Mouse (Mus musculus) macrophage (primary cell): Measurements from ENCODE around the gene Rxfp2. TPM values are rescaled to one million over a fixed set of nuclear protein-coding genes. Genes with fewer than 3 reads are reported as not detected.

Experiments
- H3K27ac ChIP-seq: fragments of 350-480 bp; formaldehyde crosslinking; 2 replicates; pipeline ENCODE4 v1.9.0; 2021
- H3K36me3 ChIP-seq: fragments of 350-480 bp; formaldehyde crosslinking; 2 replicates; pipeline ENCODE4 v1.9.0; 2021; ENCODE audit errors: inconsistent target
- H3K4me3 ChIP-seq: fragments of 350-480 bp; formaldehyde crosslinking; 2 replicates; pipeline ENCODE4 v1.9.0; 2021; ENCODE audit errors: inconsistent target
- H3K79me2 ChIP-seq: fragments of 350-480 bp; formaldehyde crosslinking; 2 replicates; pipeline ENCODE4 v1.9.0; 2021; ENCODE audit errors: inconsistent target
- WGBS: methylation state at CpG from one replicate; pipeline ENCODE4 v1.1.7; 2026; ENCODE audit warnings: inconsistent platforms; ENCODE audit not compliant: missing documents; 5-methylcytosine and 5-hydroxymethylcytosine counted together
- polyA plus RNA-seq: library from polyadenylated mRNA; stranded (reverse); fragments of 250-400 nt; gene quantifications from 3 replicates; pipeline ENCODE4 v1.2.4, GENCODE M21; 2018; ENCODE audit warnings: inconsistent platforms

Rxfp2 gene
- polyA plus RNA-seq, 1 experiment from 2014 or later = not detected

GRCm38 (mm10) chr5:150056056-150056455, 37.6 kb downstream of the Rxfp2 start:
- Histone ChIP-seq H3K27ac (no peak overlapping the region), H3K36me3 (no peaks in the 10 kb centered on the region), H3K4me3 (no peak overlapping the region), H3K79me2 (no peaks in the 10 kb centered on the region)
- 95% methylated on average over 5 of the region's 5 CpGs for WGBS

GRCm38 (mm10) chr5:150058845-150059244, 40.4 kb downstream of the Rxfp2 start:
- Histone ChIP-seq H3K36me3 (no peaks in the 10 kb centered on the region), H3K79me2 (no peaks in the 10 kb centered on the region), H3K27ac (no peak overlapping the region), H3K4me3 (no peak overlapping the region)
- WGBS = 83% methylated on average over 5 of the region's 5 CpGs

GRCm38 (mm10) chr5:150059466-150059865, 41.0 kb downstream of the Rxfp2 start:
- H3K4me3 ChIP-seq = no peak overlapping the region
- 98% methylated on average over 9 of the region's 9 CpGs for WGBS
- H3K27ac ChIP-seq = no peak overlapping the region
- H3K79me2 ChIP-seq = no peaks in the 10 kb centered on the region
- no peaks in the 10 kb centered on the region for H3K36me3 ChIP-seq

GRCm38 (mm10) chr5:150061086-150061485, 42.6 kb downstream of the Rxfp2 start:
- Histone ChIP-seq H3K4me3 (no peak overlapping the region), H3K79me2 (no peaks in the 10 kb centered on the region), H3K36me3 (no peaks in the 10 kb centered on the region), H3K27ac (no peak overlapping the region)
- 91% methylated on average over 9 of the region's 9 CpGs for WGBS

- no peak overlapping the region for H3K27ac ChIP-seq
- no peaks in the 10 kb centered on the region for H3K79me2 ChIP-seq
- 73% methylated on average over 10 of the region's 10 CpGs for WGBS
- no peak overlapping the region for H3K4me3 ChIP-seq
- H3K36me3 ChIP-seq = no peaks in the 10 kb centered on the region
Measured at GRCm38 (mm10) chr5:150064286-150064685, 45.8 kb downstream of the Rxfp2 start.

- Histone ChIP-seq H3K4me3 (no peak overlapping the region), H3K36me3 (no peaks in the 10 kb centered on the region), H3K27ac (no peak overlapping the region), H3K79me2 (no peaks in the 10 kb centered on the region)
- WGBS = 23% methylated on average over 10 of the region's 10 CpGs
Measured at GRCm38 (mm10) chr5:150070086-150070485, 51.6 kb downstream of the Rxfp2 start.

- Histone ChIP-seq H3K79me2 (no peaks in the 10 kb centered on the region), H3K27ac (no peak overlapping the region), H3K4me3 (no peak overlapping the region), H3K36me3 (no peaks in the 10 kb centered on the region)
Measured at GRCm38 (mm10) chr5:150071738-150072137, 53.3 kb downstream of the Rxfp2 start.

- H3K36me3 ChIP-seq = no peaks in the 10 kb centered on the region
- 57% methylated on average over 10 of the region's 12 CpGs for WGBS
- H3K79me2 ChIP-seq = no peaks in the 10 kb centered on the region
- H3K27ac ChIP-seq = no peak overlapping the region
- no peak overlapping the region for H3K4me3 ChIP-seq
Measured at GRCm38 (mm10) chr5:150079866-150080797, 61.7 kb downstream of the Rxfp2 start.

GRCm38 (mm10) chr5:150082696-150083095, 64.2 kb downstream of the Rxfp2 start:
- Histone ChIP-seq H3K4me3 (no peak overlapping the region), H3K27ac (no peak overlapping the region), H3K79me2 (no peaks in the 10 kb centered on the region), H3K36me3 (no peaks in the 10 kb centered on the region)
- whole genome bisulfite sequencing = 94% methylated on average over 14 of the region's 14 CpGs

- H3K27ac ChIP-seq = no peak overlapping the region
- no peak overlapping the region for H3K4me3 ChIP-seq
- 67% methylated on average over 5 of the region's 5 CpGs for WGBS
- H3K36me3 ChIP-seq = no peaks in the 10 kb centered on the region
- H3K79me2 ChIP-seq = no peaks in the 10 kb centered on the region
Measured at GRCm38 (mm10) chr5:150083190-150083589, 64.7 kb downstream of the Rxfp2 start.

- Histone ChIP-seq H3K79me2 (no peaks in the 10 kb centered on the region), H3K36me3 (no peaks in the 10 kb centered on the region), H3K27ac (no peak overlapping the region), H3K4me3 (no peak overlapping the region)
- WGBS = 5% methylated on average over 6 of the region's 6 CpGs
Measured at GRCm38 (mm10) chr5:150097620-150098019, 79.1 kb downstream of the Rxfp2 start.

GRCm38 (mm10) chr5:150098754-150099153, 80.3 kb downstream of the Rxfp2 start:
- H3K36me3 ChIP-seq = no peaks in the 10 kb centered on the region
- WGBS = 92% methylated on average over 12 of the region's 12 CpGs
- H3K79me2 ChIP-seq = no peaks in the 10 kb centered on the region
- no peak overlapping the region for H3K27ac ChIP-seq
- no peak overlapping the region for H3K4me3 ChIP-seq

GRCm38 (mm10) chr5:150101789-150102188, 83.3 kb downstream of the Rxfp2 start:
- Histone ChIP-seq H3K36me3 (no peaks in the 10 kb centered on the region), H3K4me3 (no peak overlapping the region), H3K27ac (no peak overlapping the region), H3K79me2 (no peaks in the 10 kb centered on the region)
- WGBS = 60% methylated on average over 11 of the region's 11 CpGs

GRCm38 (mm10) chr5:150106358-150106757, 87.9 kb downstream of the Rxfp2 start:
- no peaks in the 10 kb centered on the region for H3K79me2 ChIP-seq
- no peak overlapping the region for H3K27ac ChIP-seq
- 88% methylated on average over 7 of the region's 7 CpGs for WGBS
- H3K36me3 ChIP-seq = no peaks in the 10 kb centered on the region
- H3K4me3 ChIP-seq = no peak overlapping the region

GRCm38 (mm10) chr5:150111236-150111635, 92.8 kb downstream of the Rxfp2 start:
- WGBS = 52% methylated on average over 6 of the region's 8 CpGs
- H3K36me3 ChIP-seq = no peaks in the 10 kb centered on the region
- no peaks in the 10 kb centered on the region for H3K79me2 ChIP-seq
- no peak overlapping the region for H3K4me3 ChIP-seq
- H3K27ac ChIP-seq = no peak overlapping the region
